ENCODE assay signal across 8 mouse cellular contexts in genomic region chr9:106454888-106455681, GRCm38 (mm10). TPM values are rescaled to one million over a fixed set of nuclear protein-coding genes. Genes with fewer than 3 reads are reported as not detected.
A peak's percentile ranks its signal among the peaks of the same experiment; 100 is the strongest.
DNase-seq lines count a peak whose midpoint lies in the region; ATAC-seq lines count a peak whose summit lies in the region.
"Had no signal": no experiment of that assay in that cellular context is flagged by ENCODE, and none has a peak within 500 bp of the region (broad histone marks: within the 10 kb centered on the region; RNA-seq: fewer than 3 reads in every experiment).

No protein-coding gene starts in this region.

- peak overlapping the region; percentile 94 for H3K4me2 ChIP-seq in lung, embryonic 15.5 days
- peak overlapping the region; percentile 100 for H3K4me2 ChIP-seq in hindbrain, embryonic 13.5 days
- H3K4me2 ChIP-seq in midbrain, embryonic 16.5 days (ENCODE audit: low read length) = peak overlapping the region; percentile 98

- H3K27ac ChIP-seq in lung, embryonic 15.5 days = peak overlapping the region; percentile 89
- H3K27ac ChIP-seq in embryonic facial prominence, embryonic 10.5 days (replicated peaks) = peak overlapping the region; percentile 99
- peak overlapping the region; percentile 97 for H3K27ac ChIP-seq in hindbrain, embryonic 13.5 days
- H3K27ac ChIP-seq in midbrain, embryonic 16.5 days (ENCODE audit: low read length) = peak overlapping the region; percentile 92

- WGBS in lung, embryonic 15.5 days = 6% methylated on average over 17 of the region's 17 CpGs
- under 1% methylated on average over 17 of the region's 17 CpGs for WGBS in embryonic facial prominence, embryonic 10.5 days
- 1% methylated on average over 17 of the region's 17 CpGs for WGBS in hindbrain, embryonic 13.5 days
- 2% methylated on average over 14 of the region's 17 CpGs for WGBS in midbrain, embryonic 16.5 days

- H3K36me3 ChIP-seq in lung, embryonic 15.5 days = 0 out of 2 replicates have a peak, but pooled peaks cover 5% of the 10 kb centered on the region
- H3K36me3 ChIP-seq in embryonic facial prominence, embryonic 10.5 days (replicated peaks) = peaks cover 44% of the 10 kb centered on the region
- peaks cover 12% of the 10 kb centered on the region; the same call in 1 of the 2 replicates for H3K36me3 ChIP-seq in hindbrain, embryonic 13.5 days
- H3K36me3 ChIP-seq in midbrain, embryonic 16.5 days (ENCODE audit: control insufficient read depth, insufficient read depth, low read length) = no peaks in the 10 kb centered on the region; the same call in 1 of the 2 replicates

- no peaks in the 10 kb centered on the region for H3K9me3 ChIP-seq in lung, embryonic 15.5 days
- no peaks in the 10 kb centered on the region for H3K9me3 ChIP-seq in embryonic facial prominence, embryonic 10.5 days
- no peaks in the 10 kb centered on the region for H3K9me3 ChIP-seq in hindbrain, embryonic 13.5 days
- no peaks in the 10 kb centered on the region for H3K9me3 ChIP-seq in midbrain, embryonic 16.5 days (replicated peaks; ENCODE audit: control insufficient read depth, low read length, poor library complexity, severe bottlenecking)

- no peaks in the 10 kb centered on the region for H3K27me3 ChIP-seq in lung, embryonic 15.5 days
- H3K27me3 ChIP-seq in embryonic facial prominence, embryonic 10.5 days (replicated peaks; ENCODE audit: low read depth, poor library complexity, severe bottlenecking) = no peaks in the 10 kb centered on the region
- 0 out of 2 replicates have a peak, but pooled peaks cover 3% of the 10 kb centered on the region for H3K27me3 ChIP-seq in hindbrain, embryonic 13.5 days
- no peaks in the 10 kb centered on the region for H3K27me3 ChIP-seq in midbrain, embryonic 16.5 days (ENCODE audit: control insufficient read depth, insufficient read depth, low read depth, low read length)

- H3K9ac ChIP-seq in lung, embryonic 15.5 days = peak overlapping the region; percentile 69
- peak overlapping the region; percentile 94 for H3K9ac ChIP-seq in hindbrain, embryonic 13.5 days
- peak overlapping the region; percentile 72 for H3K9ac ChIP-seq in midbrain, embryonic 16.5 days (ENCODE audit: low read depth, low read length)

- peaks cover 65% of the 10 kb centered on the region for H3K4me1 ChIP-seq in lung, embryonic 15.5 days
- H3K4me1 ChIP-seq in embryonic facial prominence, embryonic 10.5 days = peaks cover 92% of the 10 kb centered on the region
- peaks cover 84% of the 10 kb centered on the region for H3K4me1 ChIP-seq in hindbrain, embryonic 13.5 days (replicated peaks)
- H3K4me1 ChIP-seq in midbrain, embryonic 16.5 days (ENCODE audit: control insufficient read depth, insufficient read depth, low read length) = peaks cover 56% of the 10 kb centered on the region

- peak overlapping the region; percentile 74 for H3K4me3 ChIP-seq in lung, embryonic 15.5 days
- peak overlapping the region; percentile 86 for H3K4me3 ChIP-seq in embryonic facial prominence, embryonic 10.5 days
- peak overlapping the region; percentile 79 for H3K4me3 ChIP-seq in hindbrain, embryonic 13.5 days
- peak overlapping the region; percentile 63 for H3K4me3 ChIP-seq in midbrain, embryonic 16.5 days (ENCODE audit: low read depth, low read length)

- DNase-seq in lung, postnatal 36 days = no peak
- DNase-seq in embryonic facial prominence, embryonic 10.5 days (ENCODE audit: low spot score) = peak; percentile 79
- no peak for DNase-seq in gastrocnemius, adult 18-20 months (ENCODE audit: low spot score)
- DNase-seq in spleen, adult 12 weeks (ENCODE audit: low spot score) = no peak

- ATAC-seq in lung, embryonic 15.5 days (ENCODE audit: borderline replicate concordance, extremely low read depth, low FRiP score, low TSS enrichment) = peak; percentile 3; the same call in 1 of the 2 replicates
- ATAC-seq in hindbrain, embryonic 13.5 days (ENCODE audit: low FRiP score) = peak; percentile 26
- ATAC-seq in midbrain, embryonic 16.5 days = peak; percentile 43

RNA-seq across cellular contexts. Expression of gene Pcbp4, which starts 2.0 kb away (rescaled TPM):
- polyA plus RNA-seq in lung, embryonic 15.5 days (2015; fragmentation: Nextera tagmentation; extraction: Ambion mirVana) = 80.6 and 87.8 TPM in 2 replicates
- polyA plus RNA-seq in embryonic facial prominence, embryonic 10.5 days (2016; fragmentation: Nextera tagmentation; extraction: Ambion mirVana) = 320 and 346 TPM in 2 replicates
- 248 and 259 TPM in 2 replicates for polyA plus RNA-seq in hindbrain, embryonic 13.5 days (2015; fragmentation: Nextera tagmentation; extraction: Ambion mirVana)
- polyA plus RNA-seq in midbrain, embryonic 16.5 days (2015; fragmentation: Nextera tagmentation; extraction: Ambion mirVana) = 242 and 262 TPM in 2 replicates
- total RNA-seq in gastrocnemius, adult 18-20 months (2021) = 10 to 100 TPM; 54.7 to 69.6 TPM

RNA-seq across cellular contexts. Expression of gene Abhd14a, which starts 7.6 kb away (rescaled TPM):
- polyA plus RNA-seq in lung, embryonic 15.5 days (2015; fragmentation: Nextera tagmentation; extraction: Ambion mirVana) = 52.5 and 53.2 TPM in 2 replicates
- polyA plus RNA-seq in embryonic facial prominence, embryonic 10.5 days (2016; fragmentation: Nextera tagmentation; extraction: Ambion mirVana) = 40.1 and 40.4 TPM in 2 replicates
- 51.7 and 52.7 TPM in 2 replicates for polyA plus RNA-seq in hindbrain, embryonic 13.5 days (2015; fragmentation: Nextera tagmentation; extraction: Ambion mirVana)
- 71.9 and 82.0 TPM in 2 replicates for polyA plus RNA-seq in midbrain, embryonic 16.5 days (2015; fragmentation: Nextera tagmentation; extraction: Ambion mirVana)
- total RNA-seq in gastrocnemius, adult 18-20 months (2021) = 10 to 100 TPM; 16.9 to 17.0 TPM

RNA-seq across cellular contexts. Expression of gene Abhd14b, which starts 7.8 kb away (rescaled TPM):
- polyA plus RNA-seq in lung, embryonic 15.5 days (2015; fragmentation: Nextera tagmentation; extraction: Ambion mirVana) = 12.8 and 15.3 TPM in 2 replicates
- 6.0 and 6.4 TPM in 2 replicates for polyA plus RNA-seq in embryonic facial prominence, embryonic 10.5 days (2016; fragmentation: Nextera tagmentation; extraction: Ambion mirVana)
- polyA plus RNA-seq in hindbrain, embryonic 13.5 days (2015; fragmentation: Nextera tagmentation; extraction: Ambion mirVana) = 6.9 and 7.3 TPM in 2 replicates
- polyA plus RNA-seq in midbrain, embryonic 16.5 days (2015; fragmentation: Nextera tagmentation; extraction: Ambion mirVana) = 8.8 and 10.6 TPM in 2 replicates
- total RNA-seq in gastrocnemius, adult 18-20 months (2021) = 1 to 10 TPM; 4.0 to 4.1 TPM

RNA-seq across cellular contexts. Expression of gene Gpr62, which starts 10.7 kb away (rescaled TPM):
- 0.07 and 0.20 TPM in 2 replicates for polyA plus RNA-seq in lung, embryonic 15.5 days (2015; fragmentation: Nextera tagmentation; extraction: Ambion mirVana)
- polyA plus RNA-seq in embryonic facial prominence, embryonic 10.5 days (2016; fragmentation: Nextera tagmentation; extraction: Ambion mirVana) = 0.16 and 0.55 TPM in 2 replicates
- 0.60 and 0.68 TPM in 2 replicates for polyA plus RNA-seq in hindbrain, embryonic 13.5 days (2015; fragmentation: Nextera tagmentation; extraction: Ambion mirVana)
- polyA plus RNA-seq in midbrain, embryonic 16.5 days (2015; fragmentation: Nextera tagmentation; extraction: Ambion mirVana) = 0.78 and 0.98 TPM in 2 replicates
- total RNA-seq in gastrocnemius, adult 18-20 months (2021) = under 1 TPM; 0.14 to 0.21 TPM
- total RNA-seq: neutrophil, adult 5-6 weeks had no signal

RNA-seq across cellular contexts. Expression of gene Acy1, which starts 17.0 kb away (rescaled TPM):
- polyA plus RNA-seq in lung, embryonic 15.5 days (2015; fragmentation: Nextera tagmentation; extraction: Ambion mirVana) = 31.6 and 32.6 TPM in 2 replicates
- 43.2 and 46.1 TPM in 2 replicates for polyA plus RNA-seq in embryonic facial prominence, embryonic 10.5 days (2016; fragmentation: Nextera tagmentation; extraction: Ambion mirVana)
- 25.1 and 28.6 TPM in 2 replicates for polyA plus RNA-seq in hindbrain, embryonic 13.5 days (2015; fragmentation: Nextera tagmentation; extraction: Ambion mirVana)
- polyA plus RNA-seq in midbrain, embryonic 16.5 days (2015; fragmentation: Nextera tagmentation; extraction: Ambion mirVana) = 19.8 and 21.6 TPM in 2 replicates
- 10 to 100 TPM; 10.0 to 13.0 TPM for total RNA-seq in gastrocnemius, adult 18-20 months (2021)
